Comparison of ENCODE assay signal across 37 mouse cellular contexts in genomic region chr2:30235593-30235992, GRCm38 (mm10). TPM values are rescaled to one million over a fixed set of nuclear protein-coding genes. Genes with fewer than 3 reads are reported as not detected.
DNase-seq lines count a peak whose midpoint lies in the region; ATAC-seq and TF ChIP-seq lines count a peak whose summit lies in the region.
"Had no signal": no experiment of that assay in that cellular context is flagged by ENCODE, and none has a peak within 500 bp of the region (broad histone marks: within the 10 kb centered on the region; RNA-seq: fewer than 3 reads in every experiment).

No protein-coding gene starts in this region.

- 52% methylated on average over 5 of the region's 5 CpGs for WGBS in liver, embryonic 12.5 days (ENCODE audit: insufficient replicate concordance)
- 63% methylated on average over 5 of the region's 5 CpGs for WGBS in liver, embryonic 11.5 days

- peak overlapping the region; percentile 94; the same call in 1 of the 2 replicates for H3K4me2 ChIP-seq in liver, embryonic 12.5 days
- no peak overlapping the region for H3K4me2 ChIP-seq in liver, embryonic 11.5 days

- no peak for TF ChIP-seq CTCF in gastrocnemius, adult 2 months (IDR thresholded peaks at IDR 0.05)

- intact Hi-C loops in gastrocnemius, adult 2 months (cut with DNase I): no loop called here
- intact Hi-C loops in gastrocnemius, postnatal 36 days (cut with DNase I): no loop called here

- H3K36me3 ChIP-seq in liver, embryonic 12.5 days: peaks cover 8% of the 10 kb centered on the region
- H3K36me3 ChIP-seq in liver, embryonic 11.5 days (ENCODE audit: control insufficient read depth, insufficient read depth, low read length): peaks cover 1% of the 10 kb centered on the region; the same call in 1 of the 2 replicates

- H3K4me3 ChIP-seq in gastrocnemius, adult 2 months: no peak overlapping the region
- H3K4me3 ChIP-seq in liver, embryonic 12.5 days: no peak overlapping the region
- no peak overlapping the region for H3K4me3 ChIP-seq in liver, embryonic 11.5 days (ENCODE audit: low read depth, low read length)
- H3K4me3 ChIP-seq: layer of hippocampus, adult 2 months; left cerebral cortex, adult 2 months; neural tube, embryonic 12.5 days had no signal

- peaks cover 38% of the 10 kb centered on the region for H3K4me1 ChIP-seq in liver, embryonic 12.5 days
- peaks cover 25% of the 10 kb centered on the region for H3K4me1 ChIP-seq in liver, embryonic 11.5 days (replicated peaks; ENCODE audit: control insufficient read depth, insufficient read depth, low read length)

- peak; percentile 51 for DNase-seq in CD4-positive, CD25-positive, alpha-beta regulatory T cell, adult 2 months (ENCODE audit: low read depth, low spot score)
- DNase-seq in gastrocnemius, adult 2 months: peak; percentile 4
- DNase-seq in gastrocnemius, postnatal 36 days: no peak
- DNase-seq in liver, embryonic 11.5 days (ENCODE audit: low spot score): no peak
- peak; percentile 60 for DNase-seq in induced T-regulatory cell, adult 2 months (ENCODE audit: low read depth)
- no peak for DNase-seq in embryo, embryonic 11 days
- DNase-seq: adrenal gland, postnatal 10 days; cerebellum, adult 18-20 months; cerebellum, postnatal 25 days; heart, postnatal 10 days; kidney, postnatal 25 days; liver, embryonic 13.5 days; lung, postnatal 14 days; right cerebral cortex, adult 18-20 months; thymus, postnatal 25 days had no signal

- H3K27ac ChIP-seq in gastrocnemius, adult 2 months: no peak overlapping the region
- no peak overlapping the region for H3K27ac ChIP-seq in liver, embryonic 12.5 days
- no peak overlapping the region for H3K27ac ChIP-seq in liver, embryonic 11.5 days (ENCODE audit: low read depth, low read length)
- H3K27ac ChIP-seq: forebrain, embryonic 15.5 days; left cerebral cortex, adult 2 months; limb, embryonic 12.5 days; neural tube, embryonic 12.5 days had no signal

- ATAC-seq in CD4-positive, CD25-positive, alpha-beta regulatory T cell, adult 4 months: no peak
- ATAC-seq in liver, embryonic 12.5 days: no peak
- no peak for ATAC-seq in liver, embryonic 11.5 days (replicated peaks; ENCODE audit: low FRiP score)
- ATAC-seq: forebrain, embryonic 15.5 days had no signal

- H3K9ac ChIP-seq in liver, embryonic 12.5 days: no peak overlapping the region
- no peak overlapping the region for H3K9ac ChIP-seq in liver, embryonic 11.5 days (ENCODE audit: low read depth, low read length)
- H3K9ac ChIP-seq: hindbrain, embryonic 15.5 days had no signal

- no peaks in the 10 kb centered on the region for H3K27me3 ChIP-seq in liver, embryonic 12.5 days (replicated peaks)
- H3K27me3 ChIP-seq in liver, embryonic 11.5 days (replicated peaks; ENCODE audit: control insufficient read depth, insufficient read depth, low read length): no peaks in the 10 kb centered on the region
- H3K27me3 ChIP-seq: embryonic facial prominence, embryonic 13.5 days; forebrain, embryonic 15.5 days; heart, embryonic 13.5 days; hindbrain, embryonic 15.5 days; limb, embryonic 12.5 days; liver, embryonic 13.5 days; neural tube, embryonic 12.5 days had no signal

- H3K9me3 ChIP-seq in liver, embryonic 12.5 days (replicated peaks): peaks cover 28% of the 10 kb centered on the region
- peaks cover 1% of the 10 kb centered on the region; the same call in 1 of the 2 replicates for H3K9me3 ChIP-seq in liver, embryonic 11.5 days (ENCODE audit: control insufficient read depth, low read length)
- H3K9me3 ChIP-seq: forebrain, embryonic 15.5 days; hindbrain, embryonic 15.5 days; neural tube, embryonic 12.5 days had no signal

RNA-seq across cellular contexts. Expression of gene Lrrc8a, which starts 1.9 kb away (rescaled TPM):
- polyA plus RNA-seq in CD4-positive, CD25-positive, alpha-beta regulatory T cell, adult 4 months (2017; shearing (Covaris generic)): 10 to 100 TPM; 27.2 to 36.9 TPM
- total RNA-seq in gastrocnemius, adult 2 months (2021): 10 to 100 TPM; 19.6 to 37.9 TPM
- 10 to 100 TPM; 18.5 to 19.8 TPM for total RNA-seq in gastrocnemius, postnatal 36 days (2021)
- 12.8 and 13.9 TPM in 2 replicates for polyA plus RNA-seq in liver, embryonic 12.5 days (2016; fragmentation: Nextera tagmentation; extraction: Ambion mirVana)
- 21.4 and 21.7 TPM in 2 replicates for polyA plus RNA-seq in liver, embryonic 11.5 days (2014; fragmentation: Nextera tagmentation; extraction: Ambion mirVana)

RNA-seq across cellular contexts. Expression of gene Gm28035, which starts 4.8 kb away (rescaled TPM):
- under 1 TPM in 1 of 2 experiments, not detected in 1; 0.25 TPM for polyA plus RNA-seq in CD4-positive, CD25-positive, alpha-beta regulatory T cell, adult 4 months (2017; shearing (Covaris generic))
- 1 to 10 TPM; 1.1 to 1.4 TPM for total RNA-seq in gastrocnemius, adult 2 months (2021)
- 1 to 10 TPM in 1 of 2 experiments, under 1 TPM in 1; 0.99 to 2.0 TPM for total RNA-seq in gastrocnemius, postnatal 36 days (2021)
- polyA plus RNA-seq in liver, embryonic 12.5 days (2016; fragmentation: Nextera tagmentation; extraction: Ambion mirVana): 0.11 and 0.12 TPM in 2 replicates
- 0.16 and 0.23 TPM in 2 replicates for polyA plus RNA-seq in liver, embryonic 11.5 days (2014; fragmentation: Nextera tagmentation; extraction: Ambion mirVana)
- polyA plus RNA-seq: hindbrain, embryonic 10.5 days; limb, embryonic 12.5 days had no signal

RNA-seq across cellular contexts. Expression of gene Kyat1, which starts 29.9 kb away (rescaled TPM):
- 10 to 100 TPM in 1 of 2 experiments, 1 to 10 TPM in 1; 9.9 to 13.4 TPM for polyA plus RNA-seq in CD4-positive, CD25-positive, alpha-beta regulatory T cell, adult 4 months (2017; shearing (Covaris generic))
- total RNA-seq in gastrocnemius, adult 2 months (2021): 10 to 100 TPM; 23.4 to 30.3 TPM
- 10 to 100 TPM; 26.8 to 29.5 TPM for total RNA-seq in gastrocnemius, postnatal 36 days (2021)
- 11.3 and 11.4 TPM in 2 replicates for polyA plus RNA-seq in liver, embryonic 12.5 days (2016; fragmentation: Nextera tagmentation; extraction: Ambion mirVana)
- polyA plus RNA-seq in liver, embryonic 11.5 days (2014; fragmentation: Nextera tagmentation; extraction: Ambion mirVana): 17.7 and 18.2 TPM in 2 replicates

RNA-seq across cellular contexts. Expression of gene Phyhd1, which starts 30.4 kb away (rescaled TPM):
- 1 to 10 TPM; 2.8 to 4.4 TPM for polyA plus RNA-seq in CD4-positive, CD25-positive, alpha-beta regulatory T cell, adult 4 months (2017; shearing (Covaris generic))
- total RNA-seq in gastrocnemius, adult 2 months (2021): 10 to 100 TPM; 27.8 to 34.5 TPM
- total RNA-seq in gastrocnemius, postnatal 36 days (2021): 10 to 100 TPM; 18.6 to 20.1 TPM
- 6.9 and 7.4 TPM in 2 replicates for polyA plus RNA-seq in liver, embryonic 12.5 days (2016; fragmentation: Nextera tagmentation; extraction: Ambion mirVana)
- 10.5 and 11.7 TPM in 2 replicates for polyA plus RNA-seq in liver, embryonic 11.5 days (2014; fragmentation: Nextera tagmentation; extraction: Ambion mirVana)

RNA-seq across cellular contexts. Expression of gene Gm28038, which starts 45.2 kb away (rescaled TPM):
- 1 to 10 TPM in 1 of 2 experiments, not detected in 1; 2.4 TPM for polyA plus RNA-seq in CD4-positive, CD25-positive, alpha-beta regulatory T cell, adult 4 months (2017; shearing (Covaris generic))
- 1 to 10 TPM in 1 of 2 experiments, not detected in 1; 1.8 TPM for total RNA-seq in gastrocnemius, adult 2 months (2021)
- total RNA-seq in gastrocnemius, postnatal 36 days (2021): not detected
- not detected in 2 replicates for polyA plus RNA-seq in liver, embryonic 12.5 days (2016; fragmentation: Nextera tagmentation; extraction: Ambion mirVana)
- polyA plus RNA-seq in liver, embryonic 11.5 days (2014; fragmentation: Nextera tagmentation; extraction: Ambion mirVana): not detected in 2 replicates
- total RNA-seq: adrenal gland, postnatal 10 days; ES-E14; gastrocnemius, postnatal 4 days; heart, postnatal 10 days; layer of hippocampus, adult 2 months; layer of hippocampus, postnatal 14 days; left cerebral cortex, adult 2 months had no signal
- polyA plus RNA-seq: embryonic facial prominence, embryonic 13.5 days; forebrain, embryonic 10.5 days; forebrain, embryonic 15.5 days; frontal cortex, adult 2 months; heart, embryonic 13.5 days; hindbrain, embryonic 10.5 days; hindbrain, embryonic 15.5 days; intestine, embryonic 14.5 days; kidney, embryonic 14.5 days; limb, embryonic 12.5 days; liver, embryonic 13.5 days; lung, embryonic 14.5 days; midbrain, embryonic 14.5 days; neural tube, embryonic 12.5 days; spleen, adult 2 months; testis, adult 2 months had no signal

Comparison
In these comparisons a context has a peak if more than half of its experiments do, and no peak if none do; other contexts are left out.
1. DNase-seq: peak in CD4-positive, CD25-positive, alpha-beta regulatory T cell, adult 2 months (single experiment), gastrocnemius, adult 2 months (single experiment) and induced T-regulatory cell, adult 2 months (single experiment); none in gastrocnemius, postnatal 36 days (0 of 2), liver, embryonic 11.5 days (single experiment) and embryo, embryonic 11 days (single experiment).